Mouse (Mus musculus): ENCODE data around the gene Ifrd2. TPM values are rescaled to one million over a fixed set of nuclear protein-coding genes. Genes with fewer than 3 reads are reported as not detected.

Gene Ifrd2
- total and polyA plus RNA-seq, 2 experiments from 2014 or later: 6.5 to 8.4 TPM

DNA sequence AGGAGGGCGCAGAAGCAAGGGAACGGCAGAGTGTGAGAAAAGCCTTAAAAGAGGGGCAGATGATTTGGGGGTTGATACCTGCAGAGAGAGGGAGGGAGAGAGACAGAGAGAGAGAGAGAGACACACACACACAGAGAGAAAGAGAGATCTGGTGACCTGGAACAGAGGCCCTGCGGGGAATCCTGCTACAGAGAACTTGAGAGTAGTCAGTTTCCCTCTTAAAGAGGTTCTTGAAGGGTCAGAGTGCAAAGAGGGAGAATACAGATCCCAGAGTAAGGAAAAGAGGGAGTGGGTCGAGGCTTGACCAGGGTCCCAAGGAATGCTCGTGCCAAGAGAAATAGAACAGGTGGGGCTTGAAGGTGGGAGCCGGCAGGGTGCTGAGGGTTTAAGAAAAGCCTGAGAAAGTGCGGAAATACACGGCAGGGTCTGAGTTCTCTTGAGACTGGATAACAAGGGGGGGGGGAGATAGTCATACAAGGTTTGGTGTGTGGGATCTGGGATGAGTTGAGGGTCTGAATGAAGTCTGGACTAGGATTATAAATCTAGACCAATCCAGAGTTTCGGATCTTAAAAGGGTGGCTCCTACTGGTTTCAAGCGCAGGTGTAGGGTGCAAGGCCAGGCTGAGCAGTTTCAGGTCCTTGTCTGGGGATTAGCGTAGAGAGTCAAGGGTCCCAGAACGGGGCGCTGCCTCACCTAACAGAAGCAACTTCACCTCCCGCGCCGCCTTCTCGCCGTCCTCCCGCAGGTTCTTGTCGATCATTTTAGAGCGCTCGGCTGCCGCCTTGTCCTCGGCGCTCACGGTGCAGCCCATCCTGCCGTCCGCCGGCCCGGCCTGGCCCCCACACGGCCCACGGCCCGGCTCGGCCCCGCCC lies 47.2 kb downstream of the Ifrd2 start:
- Histone ChIP-seq H3K4me2 (ENCODE audit: low read depth, low read length, poor library complexity, severe bottlenecking) (peak overlapping the region; percentile 98), H3K4me1 (ENCODE audit: insufficient read depth, low read length) (peaks cover 33% of the 10 kb centered on the region), H3K4me3 (ENCODE audit: low read depth, low read length) (peak overlapping the region; percentile 80), H3K9ac (replicated peaks; ENCODE audit: low read length, poor library complexity, severe bottlenecking) (peak overlapping the region; percentile 87), H3K27me3 (ENCODE audit: insufficient read depth, low read length) (no peaks in the 10 kb centered on the region), H3K27ac (ENCODE audit: low read depth, low read length) (peak overlapping the region; percentile 95), H3K9me3 (ENCODE audit: low read length) (no peaks in the 10 kb centered on the region), H3K36me3 (ENCODE audit: insufficient read depth, low read length) (no peaks in the 10 kb centered on the region)
- no peak for TF ChIP-seq CTCF (IDR thresholded peaks at IDR 0.05)
- WGBS: under 1% methylated on average over 35 of the region's 35 CpGs
- ATAC-seq (ENCODE audit: low FRiP score) (peak; percentile 1; the same call in 1 of the 2 replicates), DNase-seq (ENCODE audit: low spot score) (no peak)

DNA sequence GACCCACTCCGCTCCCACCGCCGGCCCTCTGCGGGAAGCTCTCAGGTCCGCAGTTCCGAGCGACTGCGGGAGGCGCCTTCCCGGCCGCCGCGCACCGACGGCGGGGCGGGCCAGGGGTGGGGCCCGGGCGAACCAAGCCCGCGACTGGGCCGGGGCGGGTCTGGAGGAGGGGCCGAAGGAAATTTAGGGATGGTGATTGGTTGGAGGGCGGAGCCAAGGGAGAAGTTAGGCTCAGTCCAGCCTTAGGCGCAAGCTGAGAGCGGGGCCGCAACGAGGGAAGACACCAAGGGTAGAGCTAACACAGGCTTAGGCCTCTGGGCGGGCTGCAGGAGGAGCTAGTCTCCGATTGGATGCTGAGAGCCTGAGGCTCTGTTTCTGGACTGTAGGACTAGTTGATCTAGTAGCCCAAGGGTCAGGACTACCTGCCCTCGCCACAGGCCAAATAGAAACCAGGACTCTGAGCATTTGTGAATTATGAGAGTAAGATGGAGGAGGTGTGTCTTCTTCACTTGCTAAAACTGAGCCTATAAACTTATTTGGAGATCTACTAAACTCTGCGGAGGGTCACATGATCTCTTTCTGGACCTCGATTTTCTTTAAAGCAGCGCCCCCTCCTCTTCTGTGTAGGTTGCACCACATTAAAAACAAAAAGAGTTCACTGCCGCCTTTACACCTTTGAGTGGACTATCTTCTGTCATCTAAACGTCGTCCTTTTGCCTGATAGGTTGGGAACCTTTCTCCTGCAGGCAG lies 48.0 kb downstream of the Ifrd2 start, which contains the start of gene Gnai2:
Gene Gnai2, minus strand, starts transcription at position 89 of the 750 bp plus-strand sequence.
- Histone ChIP-seq H3K9me3 (ENCODE audit: low read length) (no peaks in the 10 kb centered on the region), H3K27ac (ENCODE audit: low read depth, low read length) (peak within 1 kb of the TSS; percentile 95), H3K9ac (replicated peaks; ENCODE audit: low read length, poor library complexity, severe bottlenecking) (peak within 1 kb of the TSS; percentile 87), H3K4me1 (ENCODE audit: insufficient read depth, low read length) (peaks cover 25% of the 10 kb centered on the region), H3K27me3 (ENCODE audit: insufficient read depth, low read length) (no peaks in the 10 kb centered on the region), H3K4me2 (ENCODE audit: low read depth, low read length, poor library complexity, severe bottlenecking) (peak within 1 kb of the TSS; percentile 98), H3K4me3 (ENCODE audit: low read depth, low read length) (peak within 1 kb of the TSS; percentile 80), H3K36me3 (ENCODE audit: insufficient read depth, low read length) (no peaks in the 10 kb centered on the region)
- WGBS: 5% methylated on average over 38 of the region's 38 CpGs
- DNase-seq (ENCODE audit: low spot score): peak; percentile 95
- no peak; the same call in none of the 2 replicates for TF ChIP-seq CTCF (IDR thresholded peaks at IDR 0.05)
- ATAC-seq (ENCODE audit: low FRiP score): peak; percentile 85

GRCm38 (mm10) chr9:107637070-107637469 lies 49.6 kb downstream of the Ifrd2 start:
- no peak for TF ChIP-seq CTCF (IDR thresholded peaks at IDR 0.05)
- ATAC-seq (ENCODE audit: low FRiP score) (no peak; the same call in 1 of the 2 replicates), DNase-seq (ENCODE audit: low spot score) (peak; percentile 79)
- Histone ChIP-seq H3K9ac (replicated peaks; ENCODE audit: low read length, poor library complexity, severe bottlenecking) (0 out of 2 replicates have a peak overlapping the region, but pooled peaks have one; percentile 33), H3K27ac (ENCODE audit: low read depth, low read length) (peak overlapping the region; percentile 70), H3K4me3 (ENCODE audit: low read depth, low read length) (no peak overlapping the region), H3K4me1 (ENCODE audit: insufficient read depth, low read length) (peaks cover 14% of the 10 kb centered on the region), H3K27me3 (ENCODE audit: insufficient read depth, low read length) (no peaks in the 10 kb centered on the region), H3K36me3 (ENCODE audit: insufficient read depth, low read length) (no peaks in the 10 kb centered on the region), H3K9me3 (ENCODE audit: low read length) (no peaks in the 10 kb centered on the region), H3K4me2 (ENCODE audit: low read depth, low read length, poor library complexity, severe bottlenecking) (no peak overlapping the region)
- 13% methylated on average over 7 of the region's 7 CpGs for WGBS

DNA sequence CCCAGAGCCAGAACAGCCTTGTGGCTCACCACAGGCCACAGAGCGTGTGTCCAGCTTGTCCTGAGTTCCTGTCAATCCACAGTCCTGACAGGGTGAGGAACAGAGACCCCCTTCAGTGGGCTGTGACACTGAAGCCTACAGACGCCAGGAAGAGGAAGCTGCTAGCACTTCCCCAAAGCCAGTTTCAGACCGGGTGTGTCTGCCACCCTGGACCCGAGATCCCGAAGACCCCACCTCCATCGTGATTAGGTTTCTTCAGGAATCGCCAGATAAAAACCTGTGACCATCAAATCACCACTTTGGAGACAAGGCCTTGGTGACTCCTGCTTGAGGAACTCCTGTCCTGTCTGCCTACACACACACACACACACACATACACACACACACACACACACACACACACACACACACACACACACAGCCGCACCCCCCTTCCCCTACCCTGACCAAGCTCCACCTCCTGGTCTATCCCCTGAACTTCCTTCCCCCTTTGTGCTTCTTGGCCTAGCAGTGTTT lies 52.9 kb downstream of the Ifrd2 start:
- Histone ChIP-seq H3K36me3 (ENCODE audit: insufficient read depth, low read length) (no peaks in the 10 kb centered on the region), H3K27me3 (ENCODE audit: insufficient read depth, low read length) (no peaks in the 10 kb centered on the region), H3K4me1 (ENCODE audit: insufficient read depth, low read length) (peaks cover 7% of the 10 kb centered on the region; the same call in 1 of the 2 replicates), H3K9ac (replicated peaks; ENCODE audit: low read length, poor library complexity, severe bottlenecking) (no peak overlapping the region), H3K4me2 (ENCODE audit: low read depth, low read length, poor library complexity, severe bottlenecking) (no peak overlapping the region), H3K4me3 (ENCODE audit: low read depth, low read length) (no peak overlapping the region), H3K27ac (ENCODE audit: low read depth, low read length) (no peak overlapping the region), H3K9me3 (ENCODE audit: low read length) (no peaks in the 10 kb centered on the region)
- ATAC-seq (ENCODE audit: low FRiP score) (no peak), DNase-seq (ENCODE audit: low spot score) (no peak)
- 30% methylated on average over 7 of the region's 8 CpGs for WGBS
- TF ChIP-seq CTCF (IDR thresholded peaks at IDR 0.05): no peak

DNA sequence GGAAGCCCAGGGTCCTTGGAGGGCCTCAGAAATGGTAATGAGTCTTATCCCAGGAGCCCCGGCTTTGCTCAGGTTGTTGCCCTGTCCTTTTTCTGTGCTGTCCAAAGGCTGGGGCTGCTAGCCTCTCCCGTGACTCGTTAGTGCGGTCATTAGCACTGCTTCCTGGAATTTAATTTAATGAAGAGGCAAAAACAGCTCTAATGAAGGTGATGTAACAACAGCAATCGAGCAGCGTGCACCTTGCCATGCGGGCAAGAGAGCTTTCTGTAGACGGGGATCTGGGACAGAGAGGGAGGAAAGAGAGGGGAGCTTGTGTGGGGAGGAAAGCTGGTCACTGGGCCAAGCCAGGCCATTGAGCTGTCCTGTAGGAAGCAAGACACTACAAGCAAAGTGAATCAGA lies 54.2 kb downstream of the Ifrd2 start:
- Histone ChIP-seq H3K4me3 (ENCODE audit: low read depth, low read length) (no peak overlapping the region), H3K27me3 (ENCODE audit: insufficient read depth, low read length) (no peaks in the 10 kb centered on the region), H3K4me1 (ENCODE audit: insufficient read depth, low read length) (peaks cover 7% of the 10 kb centered on the region; the same call in 1 of the 2 replicates), H3K27ac (ENCODE audit: low read depth, low read length) (no peak overlapping the region), H3K4me2 (ENCODE audit: low read depth, low read length, poor library complexity, severe bottlenecking) (no peak overlapping the region), H3K9me3 (ENCODE audit: low read length) (no peaks in the 10 kb centered on the region), H3K36me3 (ENCODE audit: insufficient read depth, low read length) (no peaks in the 10 kb centered on the region), H3K9ac (replicated peaks; ENCODE audit: low read length, poor library complexity, severe bottlenecking) (no peak overlapping the region)
- no peak for ATAC-seq (ENCODE audit: low FRiP score)
- no peak for DNase-seq (ENCODE audit: low spot score)
- 39% methylated on average over 8 of the region's 8 CpGs for WGBS
- no peak for TF ChIP-seq CTCF (IDR thresholded peaks at IDR 0.05)

Other genes with a start within 250 kb of the Ifrd2 start
- 15.8 and 21.3 TPM in 2 replicates for gene Hemk1, start 249.3 kb upstream of the Ifrd2 start, total RNA-seq (2014; rRNA removed)
- 15.9 and 19.4 TPM in 2 replicates for gene Hemk1, start 249.3 kb upstream of the Ifrd2 start, polyA plus RNA-seq (2015; fragmentation: Nextera tagmentation; extraction: Ambion mirVana)
- 11.0 and 13.6 TPM in 2 replicates for gene 6430571L13Rik, start 247.0 kb upstream of the Ifrd2 start, total RNA-seq (2014; rRNA removed)
- gene 6430571L13Rik, start 247.0 kb upstream of the Ifrd2 start, polyA plus RNA-seq (2015; fragmentation: Nextera tagmentation; extraction: Ambion mirVana): 10.4 and 11.1 TPM in 2 replicates
- gene Cacna2d2, start 188.0 kb upstream of the Ifrd2 start, total RNA-seq (2014; rRNA removed): 138 and 191 TPM in 2 replicates
- 8.4 and 9.0 TPM in 2 replicates for gene Cacna2d2, start 188.0 kb upstream of the Ifrd2 start, polyA plus RNA-seq (2015; fragmentation: Nextera tagmentation; extraction: Ambion mirVana)
- 57.8 and 70.4 TPM in 2 replicates for gene Tmem115, start 53.7 kb upstream of the Ifrd2 start, total RNA-seq (2014; rRNA removed)
- 51.9 and 53.6 TPM in 2 replicates for gene Tmem115, start 53.7 kb upstream of the Ifrd2 start, polyA plus RNA-seq (2015; fragmentation: Nextera tagmentation; extraction: Ambion mirVana)
- gene Cyb561d2, start 45.4 kb upstream of the Ifrd2 start, total RNA-seq (2014; rRNA removed): 39.0 and 50.8 TPM in 2 replicates
- 50.0 and 58.1 TPM in 2 replicates for gene Cyb561d2, start 45.4 kb upstream of the Ifrd2 start, polyA plus RNA-seq (2015; fragmentation: Nextera tagmentation; extraction: Ambion mirVana)
- gene Nprl2, start 45.4 kb upstream of the Ifrd2 start, total RNA-seq (2014; rRNA removed): 55.5 and 68.7 TPM in 2 replicates
- 60.0 and 66.5 TPM in 2 replicates for gene Nprl2, start 45.4 kb upstream of the Ifrd2 start, polyA plus RNA-seq (2015; fragmentation: Nextera tagmentation; extraction: Ambion mirVana)
- 3.3 and 4.2 TPM in 2 replicates for gene Zmynd10, start 40.3 kb upstream of the Ifrd2 start, total RNA-seq (2014; rRNA removed)
- gene Zmynd10, start 40.3 kb upstream of the Ifrd2 start, polyA plus RNA-seq (2015; fragmentation: Nextera tagmentation; extraction: Ambion mirVana): 4.9 and 5.0 TPM in 2 replicates
- gene Rassf1, start 36.1 kb upstream of the Ifrd2 start, total RNA-seq (2014; rRNA removed): 21.1 and 25.7 TPM in 2 replicates
- gene Rassf1, start 36.1 kb upstream of the Ifrd2 start, polyA plus RNA-seq (2015; fragmentation: Nextera tagmentation; extraction: Ambion mirVana): 33.4 and 36.6 TPM in 2 replicates
- gene Tusc2, start 24.4 kb upstream of the Ifrd2 start, total RNA-seq (2014; rRNA removed): 136 and 142 TPM in 2 replicates
- gene Tusc2, start 24.4 kb upstream of the Ifrd2 start, polyA plus RNA-seq (2015; fragmentation: Nextera tagmentation; extraction: Ambion mirVana): 132 and 137 TPM in 2 replicates
- 65.3 and 65.4 TPM in 2 replicates for gene Hyal2, start 19.7 kb upstream of the Ifrd2 start, total RNA-seq (2014; rRNA removed)
- gene Hyal2, start 19.7 kb upstream of the Ifrd2 start, polyA plus RNA-seq (2015; fragmentation: Nextera tagmentation; extraction: Ambion mirVana): 42.7 and 47.9 TPM in 2 replicates
- gene Hyal1, start 10.7 kb upstream of the Ifrd2 start, total RNA-seq (2014; rRNA removed): 2.4 and 3.5 TPM in 2 replicates
- gene Hyal1, start 10.7 kb upstream of the Ifrd2 start, polyA plus RNA-seq (2015; fragmentation: Nextera tagmentation; extraction: Ambion mirVana): 2.5 and 2.9 TPM in 2 replicates
- gene Naa80, start 8.8 kb upstream of the Ifrd2 start, total RNA-seq (2014; rRNA removed): 22.7 and 35.4 TPM in 2 replicates
- gene Naa80, start 8.8 kb upstream of the Ifrd2 start, polyA plus RNA-seq (2015; fragmentation: Nextera tagmentation; extraction: Ambion mirVana): 20.4 and 24.4 TPM in 2 replicates
- gene Hyal3, start 6.8 kb upstream of the Ifrd2 start, total RNA-seq (2014; rRNA removed): 1.1 and 4.3 TPM in 2 replicates
- gene Hyal3, start 6.8 kb upstream of the Ifrd2 start, polyA plus RNA-seq (2015; fragmentation: Nextera tagmentation; extraction: Ambion mirVana): 1.8 and 2.2 TPM in 2 replicates
- gene Sema3b, start 21.6 kb downstream of the Ifrd2 start, total RNA-seq (2014; rRNA removed): 5.7 and 16.7 TPM in 2 replicates
- gene Sema3b, start 21.6 kb downstream of the Ifrd2 start, polyA plus RNA-seq (2015; fragmentation: Nextera tagmentation; extraction: Ambion mirVana): 4.0 and 5.1 TPM in 2 replicates
- gene Gnai2, start 47.7 kb downstream of the Ifrd2 start, total RNA-seq (2014; rRNA removed): 224 and 241 TPM in 2 replicates
- gene Gnai2, start 47.7 kb downstream of the Ifrd2 start, polyA plus RNA-seq (2015; fragmentation: Nextera tagmentation; extraction: Ambion mirVana): 260 and 264 TPM in 2 replicates
- gene Slc38a3, start 81.9 kb downstream of the Ifrd2 start, total RNA-seq (2014; rRNA removed): 70.0 and 94.5 TPM in 2 replicates
- gene Slc38a3, start 81.9 kb downstream of the Ifrd2 start, polyA plus RNA-seq (2015; fragmentation: Nextera tagmentation; extraction: Ambion mirVana): 37.6 and 44.6 TPM in 2 replicates
- 0.52 and 0.55 TPM in 2 replicates for gene Gnat1, start 92.1 kb downstream of the Ifrd2 start, total RNA-seq (2014; rRNA removed)
- 2.3 and 2.6 TPM in 2 replicates for gene Gnat1, start 92.1 kb downstream of the Ifrd2 start, polyA plus RNA-seq (2015; fragmentation: Nextera tagmentation; extraction: Ambion mirVana)
- 115 and 120 TPM in 2 replicates for gene Sema3f, start 122.8 kb downstream of the Ifrd2 start, total RNA-seq (2014; rRNA removed)
- 13.5 and 14.1 TPM in 2 replicates for gene Sema3f, start 122.8 kb downstream of the Ifrd2 start, polyA plus RNA-seq (2015; fragmentation: Nextera tagmentation; extraction: Ambion mirVana)
- 142 and 145 TPM in 2 replicates for gene Rbm5, start 183.4 kb downstream of the Ifrd2 start, total RNA-seq (2014; rRNA removed)
- 159 and 160 TPM in 2 replicates for gene Rbm5, start 183.4 kb downstream of the Ifrd2 start, polyA plus RNA-seq (2015; fragmentation: Nextera tagmentation; extraction: Ambion mirVana)

Data from midbrain, postnatal 0 days (tissue).